Mouse (Mus musculus) neural tube, embryonic 14.5 days (tissue): ENCODE measurements around the gene Spg11. TPM values are rescaled to one million over a fixed set of nuclear protein-coding genes. Genes with fewer than 3 reads are reported as not detected.
"Not testable (repeated sequence)": the region's sequence is repeated elsewhere in the genome, so short reads cannot be mapped to it uniquely, and the experiment has no call there.

Experiments used
- ATAC-seq: fragments of 200-750 bp; cut with Nextera tagmentation; 2 replicates; pipeline ENCODE4 v1.8.0; 2017; ENCODE audit warnings: low read depth, mild to moderate bottlenecking, moderate TSS enrichment, moderate library complexity
- H3K27ac ChIP-seq: fragments of 300-500 bp; sonication (generic); 2 replicates; pipeline ENCODE4 v1.5.1; 2014; ENCODE audit warnings: low read depth, mild to moderate bottlenecking, control low read depth, low read length, moderate library complexity, mixed read lengths
- H3K27me3 ChIP-seq: fragments of 300-500 bp; sonication (generic); 2 replicates; pipeline ENCODE4 v1.6.1; 2014; ENCODE audit warnings: low read length; ENCODE audit not compliant: control insufficient read depth, insufficient read depth
- H3K36me3 ChIP-seq: fragments of 300-500 bp; sonication (generic); 2 replicates; pipeline ENCODE4 v1.6.1; 2014; ENCODE audit warnings: low read length, mixed read lengths; ENCODE audit not compliant: control insufficient read depth, insufficient read depth
- H3K4me1 ChIP-seq: fragments of 300-500 bp; sonication (generic); 2 replicates; pipeline ENCODE4 v1.6.1; 2014; ENCODE audit warnings: low read length; ENCODE audit not compliant: control insufficient read depth, insufficient read depth
- H3K4me2 ChIP-seq: fragments of 300-500 bp; sonication (generic); 2 replicates; pipeline ENCODE4 v1.6.1; 2014; ENCODE audit warnings: mild to moderate bottlenecking, low read depth, low read length, control low read depth
- H3K4me3 ChIP-seq: fragments of 300-500 bp; sonication (generic); 2 replicates; pipeline ENCODE4 v1.5.1; 2014; ENCODE audit warnings: low read depth, low read length, control low read depth, mixed read lengths
- H3K9ac ChIP-seq: fragments of 300-500 bp; sonication (generic); replicated peaks from 2 replicates; pipeline ENCODE4 v1.6.1; 2014; ENCODE audit warnings: low read depth, mild to moderate bottlenecking, control low read depth, low read length, mixed read lengths
- H3K9me3 ChIP-seq: fragments of 300-500 bp; sonication (generic); 2 replicates; pipeline ENCODE4 v1.6.1; 2016; ENCODE audit warnings: low read length; ENCODE audit not compliant: control insufficient read depth
- WGBS: fragments of 180-500 bp; shearing (Covaris S2); extraction: QIAGEN DNeasy Blood & Tissue Kit; methylation state at CpG from one replicate; pipeline ENCODE4 v1.1.7; 2014; 5-methylcytosine and 5-hydroxymethylcytosine counted together
- polyA plus RNA-seq: library from polyadenylated mRNA; unstranded; fragments of >200 nt; fragmentation: Nextera tagmentation; extraction: Ambion mirVana; gene quantifications from 2 replicates; pipeline ENCODE4 v1.2.1, GENCODE M21; 2014

The Spg11 gene
- polyA plus RNA-seq, 1 experiment from 2014 or later, result 10.2 TPM

GRCm38 (mm10) chr2:122059365-122060115 lies 58.6 kb downstream of the Spg11 start:
- Histone ChIP-seq H3K27ac (no peak overlapping the region), H3K4me3 (no peak overlapping the region), H3K4me2 (no peak overlapping the region), H3K4me1 (no peaks in the 10 kb centered on the region), H3K9ac (no peak overlapping the region), H3K36me3 (peaks cover 16% of the 10 kb centered on the region), H3K9me3 (no peaks in the 10 kb centered on the region), H3K27me3 (no peaks in the 10 kb centered on the region)
- WGBS, result 93% methylated on average over 11 of the region's 11 CpGs
- ATAC-seq, result no peak

GRCm38 (mm10) chr2:122043926-122044325 lies 74.3 kb downstream of the Spg11 start:
- Histone ChIP-seq H3K4me2 (no peak overlapping the region), H3K36me3 (peaks cover 13% of the 10 kb centered on the region), H3K27me3 (no peaks in the 10 kb centered on the region), H3K4me3 (no peak overlapping the region), H3K27ac (no peak overlapping the region), H3K9me3 (no peaks in the 10 kb centered on the region), H3K9ac (no peak overlapping the region), H3K4me1 (no peaks in the 10 kb centered on the region)
- no peak for ATAC-seq

- Histone ChIP-seq H3K27ac (no peak overlapping the region), H3K4me3 (no peak overlapping the region), H3K4me1 (no peaks in the 10 kb centered on the region), H3K27me3 (no peaks in the 10 kb centered on the region), H3K4me2 (no peak overlapping the region), H3K9me3 (no peaks in the 10 kb centered on the region), H3K9ac (no peak overlapping the region), H3K36me3 (no peaks in the 10 kb centered on the region)
- WGBS, result 97% methylated on average over 3 of the region's 3 CpGs
- no peak for ATAC-seq
These were observed 82.1 kb downstream of the Spg11 start for GRCm38 (mm10) chr2:122036064-122036463.

- Histone ChIP-seq H3K4me3 (no peak overlapping the region), H3K9me3 (no peaks in the 10 kb centered on the region), H3K27ac (no peak overlapping the region), H3K36me3 (no peaks in the 10 kb centered on the region), H3K4me2 (no peak overlapping the region), H3K4me1 (peaks cover 11% of the 10 kb centered on the region), H3K9ac (no peak overlapping the region), H3K27me3 (no peaks in the 10 kb centered on the region)
- 86% methylated on average over 6 of the region's 6 CpGs for WGBS
- ATAC-seq, result no peak
These were observed 86.2 kb downstream of the Spg11 start for GRCm38 (mm10) chr2:122031970-122032369.

GRCm38 (mm10) chr2:122028756-122029700 lies 89.2 kb downstream of the Spg11 start:
- H3K9ac ChIP-seq, result peak overlapping the region; percentile 80
- no peaks in the 10 kb centered on the region for H3K36me3 ChIP-seq
- peak overlapping the region; percentile 84 for H3K4me2 ChIP-seq
- no peaks in the 10 kb centered on the region for H3K27me3 ChIP-seq
- peak overlapping the region; percentile 79 for H3K4me3 ChIP-seq
- ATAC-seq, result peak; percentile 71
- H3K9me3 ChIP-seq, result no peaks in the 10 kb centered on the region
- peak overlapping the region; percentile 53 for H3K27ac ChIP-seq
- H3K4me1 ChIP-seq, result peaks cover 11% of the 10 kb centered on the region
- WGBS, result 2% methylated on average over 46 of the region's 71 CpGs

GRCm38 (mm10) chr2:122027862-122028755 lies 90.1 kb downstream of the Spg11 start, which contains the start of gene Eif3j1:
TSS of gene Eif3j1 (plus strand) at chr2:122028546.
- under 1% methylated on average over 46 of the region's 67 CpGs for WGBS
- Histone ChIP-seq H3K9me3 (no peaks in the 10 kb centered on the region), H3K27ac (peak within 1 kb of the TSS; percentile 70), H3K27me3 (no peaks in the 10 kb centered on the region), H3K4me2 (peak within 1 kb of the TSS; percentile 84), H3K4me1 (peaks cover 11% of the 10 kb centered on the region), H3K9ac (peak within 1 kb of the TSS; percentile 80), H3K4me3 (peak within 1 kb of the TSS; percentile 79), H3K36me3 (no peaks in the 10 kb centered on the region)
- peak; percentile 99 for ATAC-seq

- 95% methylated on average over 10 of the region's 10 CpGs for WGBS
- not testable (repeated sequence) for H3K9me3 ChIP-seq, H3K9ac ChIP-seq, ATAC-seq, H3K4me3 ChIP-seq, H3K4me2 ChIP-seq, H3K27ac ChIP-seq, H3K27me3 ChIP-seq, H3K36me3 ChIP-seq
- H3K4me1 ChIP-seq, result peaks cover 11% of the 10 kb centered on the region
These were observed 91.1 kb downstream of the Spg11 start for GRCm38 (mm10) chr2:122027091-122027490.

- no peaks in the 10 kb centered on the region for H3K27me3 ChIP-seq
These were observed 95.9 kb downstream of the Spg11 start for GRCm38 (mm10) chr2:122022284-122022683.

More at GRCm38 (mm10) chr2:122022284-122022683, 95.9 kb downstream of the Spg11 start:
- Histone ChIP-seq H3K4me3 (no peak overlapping the region), H3K4me1 (no peaks in the 10 kb centered on the region), H3K36me3 (no peaks in the 10 kb centered on the region), H3K9ac (no peak overlapping the region), H3K4me2 (no peak overlapping the region), H3K27ac (no peak overlapping the region), H3K9me3 (no peaks in the 10 kb centered on the region)
- no peak for ATAC-seq
- WGBS, result 77% methylated on average over 2 of the region's 2 CpGs
